Mouse (Mus musculus): ENCODE measurements around the gene Pmfbp1.

Pmfbp1 gene

DNA sequence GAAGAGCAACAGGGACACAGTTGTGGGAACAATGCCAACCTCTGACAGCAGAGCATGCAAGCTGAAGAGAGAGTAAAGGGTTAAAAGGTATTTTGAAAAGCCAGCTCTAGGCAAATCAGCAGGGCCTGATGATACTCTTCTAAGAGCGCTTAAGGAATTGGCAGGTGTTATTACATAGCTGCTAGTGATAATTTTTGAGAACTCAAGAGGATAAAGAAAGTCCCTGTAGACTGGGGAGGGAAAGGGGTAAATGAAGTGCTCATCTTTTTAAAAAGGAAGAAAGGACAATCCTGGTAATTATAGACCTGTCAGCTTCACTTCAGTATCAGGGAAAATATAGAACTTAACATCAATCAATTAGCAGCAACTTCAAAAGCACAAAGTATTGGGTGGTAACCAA, 9.7 kb downstream of the Pmfbp1 start:
- DNase-seq = peak; percentile 24

DNA sequence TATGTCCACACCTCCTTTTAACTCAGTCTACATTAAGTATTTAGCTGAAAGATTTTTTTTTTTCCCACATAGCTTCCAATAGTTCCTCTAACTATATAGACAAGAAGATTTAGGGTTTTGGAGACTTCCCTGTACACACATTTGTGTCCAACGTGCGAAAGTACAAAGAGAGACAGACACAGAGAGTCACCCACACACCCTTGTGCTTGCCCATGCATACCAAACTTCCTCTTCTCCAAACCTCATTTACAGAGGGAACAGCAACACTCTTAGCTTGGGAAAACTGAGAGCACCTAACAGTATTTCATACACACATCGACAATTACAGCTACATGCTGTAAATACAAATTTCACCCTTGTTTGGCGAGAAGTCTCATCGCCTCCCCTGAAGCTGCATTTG, 11.7 kb downstream of the Pmfbp1 start:
- no peak for DNase-seq

DNA sequence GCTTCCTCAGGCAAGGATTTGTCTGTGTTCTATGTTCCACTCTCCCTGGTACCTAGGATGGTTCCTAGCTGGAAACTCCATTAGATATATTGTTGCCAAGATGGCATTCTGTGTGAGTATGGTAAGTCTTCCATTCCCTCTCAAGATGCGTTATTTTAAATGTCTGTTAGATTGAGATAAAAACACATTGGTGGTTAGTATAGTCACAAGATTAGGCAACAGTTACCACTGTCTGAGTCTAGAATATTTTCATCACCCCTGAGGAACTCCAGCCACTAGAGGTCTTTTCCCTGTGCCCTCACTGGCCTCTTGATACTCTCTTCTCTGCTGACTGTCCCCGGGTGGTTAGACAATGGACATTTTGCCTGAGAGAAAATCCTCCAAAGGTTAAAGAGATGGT, 30.2 kb downstream of the Pmfbp1 start:
- no peak for DNase-seq

DNA sequence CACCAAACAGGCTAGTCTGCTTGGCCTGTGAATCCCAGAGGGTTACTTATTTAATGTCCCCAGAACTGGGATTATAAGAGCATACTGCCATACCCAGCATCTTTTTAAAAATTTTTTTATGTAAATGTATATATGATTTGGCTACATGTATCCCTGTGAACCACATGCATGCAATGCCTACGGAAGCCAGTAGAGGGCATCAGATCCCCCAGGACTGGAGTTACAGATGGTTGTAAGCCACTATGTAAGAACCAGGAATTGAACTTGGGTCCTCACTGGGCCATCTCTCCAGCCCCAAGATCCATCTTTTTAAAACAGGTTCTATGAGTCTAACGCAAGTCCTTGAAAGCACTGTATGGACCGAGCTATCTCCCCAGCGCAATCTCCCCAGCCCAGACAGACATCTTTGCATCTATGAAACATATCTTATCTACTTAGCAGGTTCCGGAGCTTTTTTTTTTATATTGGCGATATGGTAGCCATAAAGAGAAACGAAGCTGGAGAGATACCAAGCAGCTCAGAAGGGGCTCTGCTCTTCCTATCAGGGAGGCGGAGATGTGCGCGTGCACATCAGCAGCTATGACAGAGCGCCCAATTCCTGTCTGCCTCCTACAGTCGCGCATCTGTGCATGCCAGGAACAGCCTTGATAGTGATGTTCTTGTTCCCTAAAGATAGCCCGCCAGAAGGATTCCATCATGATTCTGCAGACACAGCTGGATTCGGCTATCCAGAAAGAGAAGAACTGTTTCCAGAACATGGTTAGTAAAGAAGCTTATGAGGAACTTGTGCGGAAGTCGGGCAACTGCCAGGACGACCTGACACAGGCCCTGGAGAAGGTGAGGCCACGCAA, 41.5 kb downstream of the Pmfbp1 start:
- DNase-seq = peak; percentile 62

DNA sequence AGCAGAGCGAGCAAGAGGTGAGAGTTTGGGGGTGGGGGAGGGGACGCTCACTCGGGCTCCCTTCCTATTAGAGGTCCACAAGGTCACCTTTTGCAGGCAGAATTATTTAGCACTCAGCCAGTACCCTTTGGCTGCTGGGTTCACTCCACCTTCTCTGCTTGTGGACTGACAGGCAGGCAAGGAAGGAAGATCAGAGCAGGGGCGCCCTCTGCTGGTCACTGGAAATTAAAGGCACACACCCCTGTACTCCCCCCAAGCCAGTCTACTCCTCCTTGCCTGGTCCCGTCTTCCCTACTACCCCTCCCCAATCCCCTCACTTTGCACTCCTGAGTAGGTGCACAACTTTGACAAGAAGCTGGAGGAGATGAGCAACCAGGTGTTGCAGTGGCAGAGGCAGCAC, 42.9 kb downstream of the Pmfbp1 start:
- DNase-seq = peak; percentile 85

DNA sequence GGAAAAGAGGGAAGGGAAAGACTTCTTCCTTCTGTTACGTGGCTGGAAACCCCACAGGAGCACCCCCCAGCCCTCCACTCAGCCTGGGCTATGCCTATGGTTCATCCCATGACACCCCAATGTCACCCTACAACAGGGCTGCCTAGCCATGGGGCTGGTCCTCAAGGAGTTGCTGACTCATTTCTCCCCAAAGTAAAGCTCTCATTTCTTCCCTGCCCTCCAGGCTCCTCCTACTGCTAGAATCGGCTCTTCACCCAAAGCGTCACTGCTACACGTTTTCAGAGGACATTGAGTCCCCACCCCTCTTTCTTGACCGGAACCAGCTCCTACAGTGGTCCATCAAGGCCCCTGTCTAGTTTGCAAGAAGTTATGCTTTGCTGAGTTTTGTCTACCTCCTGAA, 48.3 kb downstream of the Pmfbp1 start:
- no peak for DNase-seq

DNA sequence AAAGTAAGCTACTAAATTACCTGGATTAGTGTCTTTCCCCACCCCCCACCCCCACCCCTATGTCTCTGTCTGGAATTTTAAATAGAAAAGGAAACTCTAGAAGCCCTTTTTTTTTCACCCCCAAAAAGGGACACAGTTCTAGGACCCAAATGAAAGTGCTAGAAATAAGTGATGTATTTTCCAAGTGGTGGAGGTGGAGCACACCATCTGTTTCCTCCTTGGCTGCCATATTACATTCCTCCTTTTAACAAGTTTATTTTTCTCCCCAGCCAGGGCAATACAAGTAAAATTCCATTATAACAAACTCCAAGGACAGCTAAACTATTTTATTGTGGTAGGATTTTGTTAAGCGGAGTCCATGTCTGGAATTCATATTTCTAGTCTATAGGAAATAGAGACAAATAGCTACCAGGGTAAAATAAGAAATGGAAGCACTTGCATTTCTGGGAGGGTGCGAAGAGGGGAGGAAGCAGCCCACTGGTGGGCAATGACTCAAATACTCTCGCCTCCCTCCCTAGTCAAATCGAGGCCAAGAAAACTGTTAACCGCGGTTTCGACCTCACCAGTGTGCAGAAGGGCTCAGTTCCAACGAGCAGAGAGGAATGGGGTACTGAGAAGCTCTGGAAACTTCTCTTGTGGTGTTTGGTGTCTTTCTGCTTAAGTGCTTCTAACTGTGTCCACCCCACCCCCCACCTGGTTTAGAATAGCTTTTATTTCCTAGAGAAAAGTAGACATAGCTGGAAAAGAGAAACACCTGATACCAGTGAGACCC, 49.1 kb downstream of the Pmfbp1 start:
- no peak for DNase-seq

DNA sequence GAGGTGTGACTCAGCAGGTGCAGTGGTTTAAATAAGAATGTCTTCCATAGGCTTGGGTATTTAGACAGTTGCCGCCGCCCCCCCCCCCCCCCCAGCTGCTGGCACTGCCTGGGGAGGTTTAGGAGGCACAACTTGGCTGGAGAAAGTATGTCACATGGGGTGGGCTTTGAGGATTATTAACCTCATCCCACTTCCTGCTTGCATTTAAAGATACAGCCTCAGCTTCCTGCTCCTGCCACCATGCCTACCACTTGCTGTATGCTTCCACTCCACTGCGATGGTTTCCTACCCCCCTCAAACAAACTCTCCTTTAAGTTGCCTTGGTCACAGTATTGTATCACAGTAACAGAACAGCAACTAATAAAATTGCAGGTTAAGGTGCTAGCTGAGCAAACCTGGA, 50.2 kb downstream of the Pmfbp1 start:
- DNase-seq = no peak

DNA sequence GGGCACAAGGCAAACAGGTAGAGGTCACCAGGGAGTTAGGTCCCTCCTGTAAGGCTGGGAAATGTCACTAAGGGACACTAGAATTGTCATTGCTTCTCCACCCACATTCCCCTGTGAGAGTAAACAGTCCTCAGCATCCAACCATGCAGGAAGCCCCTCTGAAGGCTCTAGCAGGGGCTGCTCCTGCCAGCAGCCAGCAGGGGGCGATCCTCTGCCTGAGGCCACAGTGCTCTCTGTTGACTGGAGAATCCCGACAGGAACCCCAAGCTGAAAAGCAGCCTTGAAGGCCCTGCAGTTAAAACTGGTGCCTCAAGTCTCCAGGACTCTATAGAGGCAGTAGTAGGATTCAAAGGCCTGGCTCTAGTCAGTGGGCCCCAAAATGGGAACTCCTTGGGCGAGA, 57.8 kb downstream of the Pmfbp1 start:
- DNase-seq = peak; percentile 45

DNA sequence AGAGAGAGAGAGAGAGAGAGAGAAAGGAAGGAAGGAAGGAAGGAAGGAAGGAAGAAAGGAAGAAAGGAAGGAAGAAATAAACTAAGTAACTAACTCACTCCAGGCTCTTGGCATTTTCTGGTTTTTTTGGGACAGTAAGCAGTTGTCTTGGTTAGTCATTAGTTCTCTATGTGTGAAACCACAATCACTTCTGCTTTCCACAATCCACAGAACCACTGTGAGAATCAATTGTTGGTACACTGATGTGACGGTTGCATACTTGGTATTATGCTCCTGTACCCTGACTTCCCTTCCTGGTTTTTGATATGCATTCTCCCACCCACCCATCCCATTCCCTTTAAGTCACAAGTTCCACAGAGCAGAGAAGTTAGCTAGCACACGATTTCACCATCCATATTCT, 70.1 kb downstream of the Pmfbp1 start:
- no peak for DNase-seq

DNA sequence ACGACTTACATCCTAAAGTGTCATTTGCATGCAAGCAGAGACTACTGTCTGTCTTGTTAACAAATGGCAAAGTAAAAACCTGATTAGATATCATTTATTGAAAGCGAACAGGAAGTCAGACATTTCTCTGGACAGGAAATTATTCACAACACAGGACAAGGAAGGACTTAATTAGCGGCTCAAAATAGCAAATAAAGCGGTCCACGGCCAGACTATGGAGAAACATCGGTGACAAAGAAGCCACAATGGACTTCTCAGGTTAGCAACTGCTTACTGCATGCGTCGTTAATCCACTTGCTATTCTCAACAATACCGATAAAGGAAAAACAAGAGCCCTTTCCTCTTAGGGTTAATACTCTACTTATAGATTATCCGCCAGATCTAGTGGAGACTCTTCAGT, 70.9 kb downstream of the Pmfbp1 start:
- DNase-seq = no peak

DNA sequence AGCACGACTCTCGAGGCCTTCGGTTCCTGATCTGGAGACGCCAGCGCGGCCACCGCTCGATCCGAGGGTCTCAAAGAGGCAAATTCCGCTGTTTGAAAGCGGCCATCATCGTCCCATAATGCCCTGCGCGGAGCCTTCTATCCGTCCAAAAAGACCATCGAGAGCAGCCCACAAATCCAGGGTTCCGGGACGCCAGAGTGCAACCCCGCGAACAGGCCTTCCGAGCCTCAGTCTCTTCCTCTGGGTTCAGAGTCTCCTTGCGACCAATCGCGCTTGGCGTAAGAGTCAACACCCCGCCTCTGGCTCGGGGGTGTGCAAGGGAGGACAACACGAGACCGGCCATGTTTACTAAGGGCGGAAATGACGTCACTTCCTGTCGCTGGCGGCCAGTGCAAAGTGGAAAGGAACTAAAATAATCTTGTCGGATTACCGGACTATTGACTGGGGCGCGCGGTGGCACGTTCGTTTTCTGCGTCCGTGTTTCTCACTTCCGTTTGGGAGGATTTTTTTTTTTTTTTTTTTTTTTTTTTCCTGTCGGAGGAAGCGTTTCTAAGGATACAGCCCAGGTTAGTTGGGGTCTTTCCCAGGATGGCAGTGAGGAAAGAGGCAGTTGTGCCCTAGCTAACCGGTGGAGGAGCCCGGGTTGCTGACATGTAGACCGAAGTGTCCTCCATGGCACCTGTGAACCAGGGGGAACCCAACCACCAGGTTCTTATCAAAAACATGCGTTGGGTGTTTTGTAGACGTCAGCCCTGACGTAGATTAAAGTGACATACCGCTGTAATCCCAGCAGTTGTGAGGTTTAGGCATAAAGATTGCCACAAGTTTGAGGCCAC, 71.9 kb downstream of the Pmfbp1 start, which contains the start of the genes Dhx38 and Txnl4b:
Dhx38 (minus strand) TSS at position 364 of the 836 bp plus-strand sequence.
Txnl4b (plus strand) TSS at position 395 of the 836 bp plus-strand sequence.
- peak; percentile 100 for DNase-seq

DNA sequence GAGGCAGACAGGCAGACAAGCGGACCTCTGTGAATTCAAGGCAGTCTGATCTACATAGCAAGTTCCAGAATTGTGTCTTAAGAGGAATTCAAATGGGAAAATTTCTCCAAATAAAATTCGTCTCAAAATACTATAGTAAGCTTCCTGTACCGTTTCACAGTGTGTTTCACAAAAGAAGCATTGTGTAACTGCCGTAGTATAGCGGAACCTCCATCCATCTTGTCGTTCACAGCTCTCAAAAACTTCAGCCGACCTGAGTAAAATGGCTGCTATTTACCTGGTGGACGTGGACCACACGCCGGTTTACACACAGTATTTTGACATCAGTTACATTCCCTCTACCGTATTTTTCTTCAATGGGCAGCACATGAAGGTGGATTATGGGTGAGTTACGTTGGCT, 77.3 kb downstream of the Pmfbp1 start:
- no peak for DNase-seq

DNA sequence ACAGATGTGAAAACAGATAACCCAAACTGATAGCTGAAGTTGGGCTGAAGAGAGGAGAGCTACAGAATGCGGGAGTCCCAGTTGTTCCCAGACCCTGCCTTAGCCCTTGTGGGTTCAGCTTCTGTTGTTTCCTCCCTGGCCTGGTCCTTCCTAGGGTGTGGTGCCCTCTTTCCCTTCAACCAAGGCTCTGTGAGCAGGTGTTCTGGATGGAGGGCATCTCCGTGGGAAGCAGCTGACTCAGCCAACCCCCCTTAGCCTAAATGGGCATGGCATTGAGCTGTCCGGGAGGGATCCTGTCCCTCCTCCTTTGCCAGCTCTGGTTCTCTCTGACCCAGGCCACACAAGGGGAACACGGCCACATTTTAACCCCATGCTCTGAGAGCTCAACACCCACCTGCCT, 82.5 kb downstream of the Pmfbp1 start:
- DNase-seq = no peak

DNA sequence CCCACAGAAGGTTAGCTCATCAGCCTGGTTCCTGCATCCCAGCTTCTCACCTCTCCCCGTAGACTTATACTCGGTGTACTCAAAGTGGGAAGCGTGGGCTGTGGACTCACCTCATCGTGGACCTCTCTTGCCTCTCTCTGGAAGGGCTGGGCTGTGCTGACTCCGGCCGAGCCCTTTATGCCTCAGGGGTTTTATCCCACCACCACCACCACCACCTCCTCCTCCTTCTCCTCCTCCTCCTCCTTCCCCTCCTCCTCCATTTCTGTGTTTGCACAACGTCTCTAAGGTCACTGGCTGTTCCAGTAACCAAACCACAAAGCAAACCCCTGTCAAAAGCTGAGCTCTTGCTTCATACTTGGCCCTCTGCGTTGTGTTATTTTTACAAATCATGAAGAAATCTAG, 85.1 kb downstream of the Pmfbp1 start, which contains the start of gene Hp:
Hp (minus strand) TSS at position 273 of the 402 bp plus-strand sequence.
- no peak for DNase-seq

DNA sequence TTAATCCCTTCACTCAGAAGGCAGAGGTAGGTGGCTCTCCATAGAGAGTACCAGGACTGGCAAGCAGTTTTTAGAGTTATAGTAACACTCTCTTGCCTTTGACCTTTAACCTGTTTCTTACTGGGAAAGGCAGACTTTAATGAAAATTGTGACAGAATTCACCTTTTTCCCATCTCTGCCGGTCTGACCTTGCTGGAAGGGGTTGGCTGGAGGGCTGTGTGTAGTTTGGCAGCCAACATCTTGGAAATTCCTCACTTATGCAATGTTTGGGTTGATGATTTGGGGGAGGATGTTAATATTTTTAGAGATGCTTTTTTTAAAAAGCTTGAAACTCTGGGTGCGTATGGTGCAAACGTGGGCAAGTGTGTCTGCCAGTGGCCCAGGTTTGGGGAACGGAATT, 90.5 kb downstream of the Pmfbp1 start:
- no peak for DNase-seq

DNA sequence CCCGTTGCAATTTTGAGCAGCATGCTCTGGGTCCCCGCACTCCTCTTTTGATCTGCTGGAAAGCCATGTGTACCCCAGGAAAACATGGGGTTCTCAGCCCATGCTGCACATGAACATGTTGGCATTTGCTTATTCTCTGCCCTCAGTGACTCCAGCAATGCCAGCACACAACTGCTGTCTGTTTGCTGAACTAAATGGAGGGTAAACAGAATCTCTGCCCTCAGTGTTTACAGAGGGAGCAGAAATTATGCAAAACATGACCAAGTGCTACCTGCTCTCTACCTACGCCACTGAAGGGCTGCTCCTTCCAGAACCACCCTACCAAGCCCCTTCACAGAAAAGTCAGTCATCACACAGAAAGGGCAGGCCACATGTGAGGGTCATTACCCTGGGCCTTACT, 91.0 kb downstream of the Pmfbp1 start:
- DNase-seq = no peak

DNA sequence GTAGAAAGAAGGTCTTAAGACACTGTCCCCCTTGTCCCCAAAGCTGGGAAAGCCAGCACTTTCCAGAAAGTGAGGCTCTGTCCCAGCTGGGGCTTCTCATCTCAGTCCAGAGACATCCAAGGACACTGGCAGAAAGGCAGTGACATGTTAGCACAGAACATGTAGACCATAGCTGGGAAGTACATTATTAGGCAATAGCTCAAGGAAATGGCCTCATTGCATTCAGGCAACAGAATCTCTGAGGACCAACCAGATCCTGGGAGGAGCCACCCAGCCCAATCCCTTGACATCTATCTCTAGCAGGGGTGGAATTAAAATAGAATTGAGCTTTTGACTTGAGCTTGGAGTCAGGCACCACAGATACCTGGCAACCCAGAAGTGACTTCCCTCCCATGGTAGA, 91.8 kb downstream of the Pmfbp1 start:
- no peak for DNase-seq

DNA sequence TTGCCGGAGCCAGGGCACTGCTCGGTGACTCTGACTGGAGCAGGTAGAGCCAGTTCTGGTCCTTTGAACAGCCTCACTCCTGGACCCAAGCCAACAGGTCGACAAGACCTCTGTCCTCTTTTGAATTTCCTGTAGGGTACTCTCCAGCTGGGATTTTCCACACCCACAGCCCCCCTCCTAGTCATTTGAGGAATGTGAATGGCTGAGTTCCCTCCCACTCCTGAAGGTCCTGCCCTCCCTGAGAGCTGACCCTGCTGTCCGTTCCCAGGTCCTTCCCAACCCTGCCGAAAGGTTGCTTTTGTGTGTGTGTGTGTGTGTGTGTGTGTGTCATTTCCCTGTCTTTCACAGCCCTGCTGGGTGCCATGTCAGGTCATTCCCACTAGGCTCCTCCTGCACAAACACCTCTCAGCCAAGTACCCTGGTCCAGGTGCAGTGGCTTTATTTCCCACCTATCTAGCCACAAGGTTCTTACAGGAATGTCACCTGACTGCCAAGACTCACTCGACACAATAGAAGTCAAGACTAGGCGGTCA, 93.2 kb downstream of the Pmfbp1 start:
- DNase-seq = no peak

DNA sequence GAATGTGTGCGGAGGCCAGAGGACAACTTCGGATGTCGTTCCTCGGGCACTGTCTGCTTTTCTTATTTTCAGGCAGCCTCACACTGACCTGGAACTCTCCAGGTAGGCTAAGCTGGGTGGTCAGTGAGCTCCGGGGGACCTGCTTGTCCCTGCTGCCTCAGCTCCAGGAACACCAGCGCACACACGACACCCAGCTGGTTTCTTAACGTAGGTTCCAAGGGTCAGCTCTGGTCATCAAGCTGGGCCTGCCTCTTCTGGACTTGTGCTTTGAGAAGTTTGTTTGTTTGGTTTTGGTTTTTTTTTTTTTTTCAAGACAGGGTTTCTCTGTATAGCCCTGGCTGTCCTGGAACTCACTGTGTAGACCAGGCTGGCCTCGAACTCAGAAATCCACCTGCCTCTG, 97.1 kb downstream of the Pmfbp1 start:
- no peak for DNase-seq

DNA sequence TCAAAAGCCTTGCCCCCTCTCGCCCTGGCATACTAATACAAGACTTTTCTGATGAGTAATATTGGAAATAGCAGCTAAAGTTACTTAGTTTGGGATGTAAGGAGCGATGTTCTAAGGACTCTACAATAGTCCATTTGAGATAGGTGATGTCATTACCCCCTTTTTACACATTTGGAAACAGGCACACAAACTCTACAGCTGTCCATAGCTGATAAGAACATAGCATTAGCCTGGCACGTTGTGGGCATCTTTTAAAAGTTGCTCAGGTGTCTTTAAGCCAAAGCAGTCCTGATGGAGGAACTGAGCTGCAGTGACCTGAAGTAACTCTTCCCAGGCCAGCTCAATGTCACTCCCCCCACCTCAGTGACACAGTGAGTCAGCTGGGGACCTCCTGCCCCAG, 97.5 kb downstream of the Pmfbp1 start:
- DNase-seq = no peak

DNA sequence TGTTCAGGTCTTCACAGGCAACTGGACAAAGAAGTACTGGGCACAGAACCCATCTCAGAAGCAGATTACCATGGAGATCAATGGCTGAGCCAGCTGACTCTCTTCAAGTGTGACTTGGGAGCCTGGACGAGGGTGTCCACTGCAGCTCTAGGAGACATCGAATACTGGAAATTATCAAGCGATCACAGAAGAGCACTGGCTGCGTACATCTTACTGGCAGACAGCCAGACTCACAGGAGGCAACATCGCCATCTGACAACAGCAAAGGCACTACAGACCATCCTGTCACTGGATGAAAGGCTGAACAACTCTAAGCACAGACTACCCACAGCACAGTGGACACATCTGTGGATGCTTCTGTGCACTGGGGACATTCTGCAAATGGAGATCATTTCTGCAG, 98.3 kb downstream of the Pmfbp1 start:
- DNase-seq = no peak

Measured in retina, postnatal 1 day (tissue).